Mouse (Mus musculus) C2C12 (cell line): ENCODE measurements at regions not wholly inside any gene's neighbourhood (a gene's known extent, or its start where the extent isn't known, plus 50 kb on each side); places are given as distances from the start of the nearest gene placed in this dataset.

Experiments used
- CTCF ChIP-seq: IDR thresholded peaks from one replicate; pipeline ENCODE4 v1.5.1; 2011; ENCODE audit not compliant: control insufficient read depth, insufficient read depth, insufficient read length
- FOSL1 ChIP-seq: IDR thresholded peaks from one replicate; pipeline ENCODE4 v1.8.0; 2011; ENCODE audit warnings: mild to moderate bottlenecking, low read length; ENCODE audit not compliant: poor library complexity, insufficient read depth, severe bottlenecking
- MYOD1 ChIP-seq: IDR thresholded peaks from one replicate; pipeline ENCODE4 v1.6.1; 2011; ENCODE audit warnings: low read depth; ENCODE audit not compliant: control insufficient read depth, insufficient read length
- MYOG ChIP-seq: IDR thresholded peaks from one replicate; pipeline ENCODE4 v1.6.1; 2011; ENCODE audit not compliant: control insufficient read depth, insufficient read length; ENCODE audit errors: extremely low read depth
- USF1 ChIP-seq: IDR thresholded peaks from one replicate; pipeline ENCODE4 v1.6.1; 2011; ENCODE audit warnings: low read depth, mild to moderate bottlenecking, control low read depth, moderate library complexity

GRCm38 (mm10) chr13:82007222-82007621 is 224.3 kb downstream of the Cetn3 start:
- TF ChIP-seq CTCF (no peak), MYOD1 (no peak), FOSL1 (no peak), USF1 (no peak), MYOG (no peak)
